Mouse (Mus musculus) neural tube, postnatal 0 days (tissue): Measurements from ENCODE around the gene Trib3. TPM values are rescaled to one million over a fixed set of nuclear protein-coding genes. Genes with fewer than 3 reads are reported as not detected.

Experiments used
- polyA plus RNA-seq: library from polyadenylated mRNA; unstranded; fragments of >200 nt; fragmentation: Nextera tagmentation; extraction: Ambion mirVana; gene quantifications from 2 replicates; pipeline ENCODE4 v1.2.1, GENCODE M21; 2015

Gene Trib3
- 2.4 and 2.8 TPM in 2 replicates for polyA plus RNA-seq

DNA sequence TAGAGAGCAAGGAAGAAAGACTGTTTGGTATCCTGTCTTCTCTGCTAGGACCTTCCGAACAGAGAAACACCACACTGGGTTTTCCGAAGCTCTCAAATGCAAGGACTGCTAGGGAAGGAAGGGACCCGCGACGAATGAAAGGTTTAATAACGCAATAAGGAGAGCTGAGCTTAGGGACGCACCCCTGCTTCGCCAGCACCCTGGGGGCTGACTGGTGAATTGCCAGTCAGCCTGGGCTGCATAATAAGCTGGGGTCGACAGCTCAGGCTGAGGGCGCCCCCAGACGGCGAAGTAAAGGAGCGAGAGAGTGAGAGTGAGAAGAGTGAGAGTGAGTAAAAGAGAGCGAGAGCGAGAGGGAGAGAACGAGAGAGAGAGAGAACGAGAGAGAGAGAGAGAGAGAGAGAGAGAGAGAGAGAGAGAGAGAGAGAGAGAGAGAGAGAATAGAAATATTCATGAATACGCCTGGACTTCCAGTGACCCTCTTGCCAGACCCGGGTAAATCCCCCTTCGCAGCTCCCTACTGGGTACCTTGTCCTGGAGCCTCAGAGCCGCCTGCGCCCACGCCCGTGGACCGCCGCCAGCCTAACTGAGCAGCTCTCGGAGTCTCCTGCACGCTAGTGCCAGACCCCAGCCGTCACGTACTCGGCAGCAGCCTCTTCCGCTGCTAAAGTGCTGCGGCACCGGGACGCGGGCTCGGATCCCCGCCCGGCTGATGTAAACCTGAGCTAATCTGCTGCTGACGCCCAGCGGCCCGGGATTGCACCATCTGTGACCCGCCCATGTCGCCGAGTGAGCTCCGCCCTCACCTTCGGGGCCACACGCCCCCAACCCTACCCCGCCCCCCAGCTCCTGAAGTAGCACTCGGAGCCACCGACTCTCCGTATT lies at the start of gene Trib3:
Gene Trib3, minus strand, starts transcription at position 704 of the 885 bp plus-strand sequence.

GRCm38 (mm10) chr2:152376345-152376741 lies 32.5 kb upstream of the Trib3 start, which contains the start of gene Nrsn2:
Gene Nrsn2, minus strand, starts transcription at chr2:152376638.

GRCm38 (mm10) chr2:152332101-152332825 lies 11.6 kb downstream of the Trib3 start, which contains the start of gene Rbck1:
Gene Rbck1, minus strand, starts transcription at chr2:152332653.

DNA sequence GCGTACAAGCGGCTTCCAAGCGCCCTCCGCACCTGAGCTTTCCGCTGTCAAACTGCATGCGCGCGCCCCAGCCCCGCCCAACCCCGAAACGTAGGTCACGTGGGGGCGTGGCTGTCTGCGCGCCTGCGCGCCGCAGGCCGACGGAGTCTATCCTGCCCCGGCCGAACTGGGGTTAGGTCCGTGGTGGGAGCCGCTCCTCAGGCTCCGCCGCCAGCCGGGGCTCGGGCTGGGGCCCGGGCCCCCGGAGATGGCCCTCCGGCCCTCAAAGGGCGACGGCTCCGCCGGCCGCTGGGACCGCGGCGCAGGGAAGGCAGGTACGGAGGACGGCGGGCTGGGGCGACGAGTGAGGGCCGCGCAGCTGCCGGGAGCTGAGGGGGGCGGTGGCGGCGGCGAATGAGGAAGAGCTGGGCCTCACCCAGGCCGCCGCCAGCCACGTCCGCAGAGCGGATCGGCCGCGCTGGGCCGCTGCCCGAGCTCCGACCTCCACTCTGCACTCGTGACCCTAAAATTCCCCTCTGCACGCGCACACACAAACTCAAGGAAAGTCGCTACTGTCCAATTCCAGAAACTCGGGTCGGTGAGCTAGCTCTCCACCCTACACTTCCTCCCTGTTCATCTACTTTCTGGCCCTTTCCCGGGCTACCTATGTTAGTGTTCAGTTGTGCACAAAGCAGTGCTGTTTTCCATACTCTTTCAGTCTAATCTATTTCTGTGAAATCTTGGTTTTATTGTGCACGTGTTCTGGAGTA lies 49.9 kb downstream of the Trib3 start, which contains the start of gene Tbc1d20:
Gene Tbc1d20, plus strand, starts transcription at position 102 of the 749 bp plus-strand sequence.

Other genes starting within 250 kb of the Trib3 start
- gene Srxn1, start 238.5 kb downstream of the Trib3 start, polyA plus RNA-seq, result 34.3 and 34.4 TPM in 2 replicates
- 1.2 and 2.3 TPM in 2 replicates for gene Tcf15, start 200.5 kb downstream of the Trib3 start, polyA plus RNA-seq
- gene Csnk2a1, start 117.2 kb downstream of the Trib3 start, polyA plus RNA-seq, result 116 and 117 TPM in 2 replicates
- 22.9 and 26.7 TPM in 2 replicates for gene Tbc1d20, start 50.2 kb downstream of the Trib3 start, polyA plus RNA-seq
- gene Rbck1, start 11.4 kb downstream of the Trib3 start, polyA plus RNA-seq, result 68.0 and 87.5 TPM in 2 replicates
- 97.7 and 99.5 TPM in 2 replicates for gene Nrsn2, start 32.6 kb upstream of the Trib3 start, polyA plus RNA-seq
- gene Sox12, start 54.0 kb upstream of the Trib3 start, polyA plus RNA-seq, result 9.8 and 10.3 TPM in 2 replicates
- gene Zcchc3, start 71.0 kb upstream of the Trib3 start, polyA plus RNA-seq, result 15.7 and 16.3 TPM in 2 replicates
- 3.1 and 3.2 TPM in 2 replicates for gene 6820408C15Rik, start 71.6 kb upstream of the Trib3 start, polyA plus RNA-seq
- not detected in 2 replicates for gene Defb23, start 120.6 kb upstream of the Trib3 start, polyA plus RNA-seq
- gene Defb20, start 133.0 kb upstream of the Trib3 start, polyA plus RNA-seq, result not detected in 2 replicates
- not detected in 2 replicates for gene Defb22, start 146.1 kb upstream of the Trib3 start, polyA plus RNA-seq
- not detected in 2 replicates for gene Defb26, start 167.7 kb upstream of the Trib3 start, polyA plus RNA-seq
- not detected in 2 replicates for gene Defb28, start 174.2 kb upstream of the Trib3 start, polyA plus RNA-seq
- not detected in 2 replicates for gene Defb29, start 196.1 kb upstream of the Trib3 start, polyA plus RNA-seq
- not detected in 2 replicates for gene Gm17416, start 225.3 kb upstream of the Trib3 start, polyA plus RNA-seq
- not detected in 2 replicates for gene Defb21, start 228.7 kb upstream of the Trib3 start, polyA plus RNA-seq
- gene Defb19, start 236.3 kb upstream of the Trib3 start, polyA plus RNA-seq, result not detected in 2 replicates